Mouse (Mus musculus): ENCODE data around the gene Fbxo40. TPM values are rescaled to one million over a fixed set of nuclear protein-coding genes. Genes with fewer than 3 reads are reported as not detected.

The Fbxo40 gene
- polyA plus RNA-seq (2012; rRNA removed) = 0.20 TPM in 1 of 2 replicates, not detected in the other

DNA sequence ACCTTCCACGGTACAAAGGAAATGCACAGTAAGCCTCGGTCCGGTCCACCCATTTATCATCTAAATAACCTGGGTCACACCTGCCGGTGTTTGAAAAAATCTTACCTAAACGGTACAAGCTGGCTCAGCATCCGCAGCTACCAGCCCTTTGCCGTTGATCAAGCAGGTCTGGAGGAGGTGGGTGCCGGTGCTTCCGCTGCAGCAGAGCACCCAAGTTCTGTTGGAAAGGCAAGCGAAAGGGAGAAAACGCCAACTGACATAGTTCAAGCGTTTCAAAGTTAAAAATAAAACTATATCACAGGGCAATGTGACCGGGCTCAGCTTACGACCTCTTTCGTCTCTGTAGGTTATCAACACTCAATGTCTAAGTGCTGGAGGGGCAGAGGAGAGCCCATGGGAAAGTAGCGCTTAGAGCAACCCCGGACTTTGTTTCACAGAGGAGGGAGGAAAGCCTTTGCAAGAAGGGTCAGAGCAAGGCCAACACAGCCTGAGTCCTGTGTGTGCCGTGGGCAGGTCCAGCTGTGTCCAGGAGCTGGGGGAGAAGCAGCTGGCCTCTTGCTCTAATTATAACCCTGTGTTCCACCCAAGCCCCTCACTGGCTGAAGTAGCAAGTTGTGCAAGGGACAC, at the start of gene Fbxo40:
Fbxo40 (minus strand) TSS at position 469 of the 627 bp plus-strand sequence.
- DNase-seq (ENCODE audit: low read depth) = no peak

DNA sequence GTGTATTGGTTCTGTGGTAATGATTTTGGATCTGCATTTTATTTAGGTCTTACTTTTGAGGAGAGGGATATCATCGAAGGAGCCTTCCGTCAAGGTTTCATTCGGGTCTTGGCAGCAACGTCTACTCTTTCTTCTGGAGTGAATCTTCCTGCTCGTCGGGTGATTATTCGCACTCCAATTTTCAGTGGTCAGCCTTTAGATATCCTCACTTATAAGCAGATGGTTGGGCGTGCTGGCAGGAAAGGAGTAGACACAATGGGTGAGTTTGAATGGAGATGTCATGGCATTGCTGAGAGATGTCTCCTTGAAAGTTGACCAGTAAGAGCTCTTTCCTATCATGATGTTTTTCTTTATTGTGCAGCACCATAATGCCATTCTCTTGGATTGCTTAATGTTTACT, 44.5 kb upstream of the Fbxo40 start:
- no peak for DNase-seq (ENCODE audit: low read depth)

DNA sequence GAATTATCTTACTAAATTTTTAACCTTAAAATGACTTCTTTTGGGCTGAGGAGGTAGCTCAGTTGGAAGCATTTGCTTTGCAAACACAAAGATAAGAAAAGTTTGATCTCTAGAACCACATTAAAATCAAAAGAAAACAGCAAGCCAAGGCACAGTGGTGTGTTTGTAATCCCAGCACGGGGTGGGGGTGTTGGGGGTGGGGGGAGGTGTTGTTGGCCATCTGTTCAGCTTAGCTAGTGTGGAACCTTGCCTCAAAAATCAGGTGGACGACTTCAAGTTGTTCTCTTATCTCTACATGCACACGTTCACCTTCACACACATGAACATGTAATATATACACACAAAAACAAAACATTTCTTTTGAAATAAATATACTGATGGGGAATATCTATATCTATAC, 41.7 kb upstream of the Fbxo40 start:
- no peak for DNase-seq (ENCODE audit: low read depth)

DNA sequence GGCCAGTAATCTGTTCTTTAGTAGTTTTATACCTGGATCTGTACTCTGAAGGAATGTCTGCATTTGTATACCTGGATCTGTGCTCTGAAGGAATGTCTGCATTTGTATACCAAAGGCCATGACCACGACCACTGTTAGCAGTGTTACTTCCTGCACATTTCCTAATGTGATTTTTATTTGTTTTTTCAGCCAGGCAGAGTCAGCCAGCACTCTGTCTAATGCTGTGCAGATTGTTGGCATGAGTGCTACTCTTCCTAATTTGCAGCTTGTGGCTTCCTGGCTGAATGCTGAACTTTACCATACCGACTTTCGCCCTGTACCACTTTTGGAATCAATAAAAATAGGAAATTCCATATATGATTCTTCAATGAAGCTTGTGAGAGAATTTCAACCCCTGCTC, 37.3 kb upstream of the Fbxo40 start:
- DNase-seq (ENCODE audit: low read depth) = no peak

DNA sequence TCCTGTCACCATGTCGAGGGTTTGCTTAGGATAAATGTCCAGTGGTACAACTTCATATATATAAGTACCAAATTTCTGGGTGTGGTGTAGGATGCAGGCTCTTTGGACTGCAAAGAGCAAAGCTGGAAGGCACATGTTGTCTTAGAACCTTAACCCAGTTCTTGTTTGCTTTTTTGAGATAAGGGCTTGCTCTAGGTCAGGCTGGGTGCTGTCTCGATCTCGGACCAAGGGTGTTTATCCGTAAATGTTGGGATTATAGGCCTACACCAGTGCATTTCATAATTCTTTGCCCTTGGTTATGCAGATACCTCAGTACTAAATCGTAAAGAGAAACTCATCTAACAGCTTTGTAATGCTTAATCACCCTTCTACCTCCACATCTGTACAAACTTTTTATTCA, 22.1 kb upstream of the Fbxo40 start:
- DNase-seq (ENCODE audit: low read depth) = no peak

DNA sequence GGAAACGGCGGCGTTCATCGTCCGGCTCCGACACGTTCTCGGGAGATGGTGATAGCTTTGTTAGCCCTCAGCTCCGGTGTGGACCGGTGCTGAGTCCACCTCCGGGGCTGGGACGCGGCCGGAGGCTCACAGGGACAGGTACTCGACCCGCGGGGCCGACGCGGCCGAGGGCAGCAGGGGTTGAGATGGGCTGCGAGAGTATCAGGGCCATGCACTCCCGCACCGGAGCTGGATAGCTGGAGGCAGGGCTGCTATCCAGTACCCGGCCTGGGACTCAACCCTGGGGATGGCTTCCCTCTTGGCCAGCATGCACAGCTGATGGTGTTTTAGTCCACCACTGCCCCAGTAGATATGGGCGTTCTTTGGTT, 21.6 kb upstream of the Fbxo40 start:
- DNase-seq (ENCODE audit: low read depth) = no peak

DNA sequence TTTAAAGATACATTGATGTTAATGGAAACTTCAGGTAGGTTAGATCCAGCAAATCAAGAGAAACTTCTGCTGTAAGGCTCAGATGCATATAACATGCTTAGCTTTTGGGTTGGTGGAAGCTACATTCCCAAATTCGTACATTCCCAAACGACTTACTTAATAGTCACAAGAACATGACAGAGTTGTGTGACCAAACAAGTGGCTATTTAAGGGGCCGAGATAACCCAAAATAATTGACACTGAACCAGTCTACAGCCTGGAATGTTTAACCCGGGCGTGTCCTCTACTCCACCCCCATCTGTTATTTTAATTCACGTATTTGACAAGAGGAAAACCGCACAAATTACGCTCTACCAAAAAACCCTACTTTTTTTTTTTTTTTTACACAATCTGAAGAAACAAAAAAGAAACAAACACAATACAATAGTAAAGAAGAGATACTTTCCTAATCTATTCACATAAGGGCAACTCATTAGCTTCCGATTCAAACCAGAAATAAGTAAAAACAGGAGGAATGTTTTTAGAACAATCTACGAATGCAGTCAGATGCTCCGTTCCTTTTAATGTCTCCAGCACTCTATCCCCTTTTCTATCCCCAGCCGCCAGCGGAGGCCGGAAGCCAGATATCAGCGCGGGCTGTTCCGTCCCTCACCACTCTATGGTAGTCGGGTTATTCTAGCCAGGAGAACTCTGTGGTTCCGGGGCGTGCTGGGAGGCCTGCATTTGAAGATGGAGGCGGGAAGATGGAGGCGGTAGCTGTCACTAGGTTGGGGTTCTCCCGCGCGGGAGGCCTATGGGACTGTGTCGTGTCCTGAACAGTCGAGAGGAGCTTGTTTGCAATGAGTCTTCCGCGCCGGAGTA, 21.0 kb upstream of the Fbxo40 start, which contains the start of gene Polq:
Polq (plus strand) TSS at position 726 of the 861 bp plus-strand sequence.
- peak; percentile 51 for DNase-seq (ENCODE audit: low read depth)

DNA sequence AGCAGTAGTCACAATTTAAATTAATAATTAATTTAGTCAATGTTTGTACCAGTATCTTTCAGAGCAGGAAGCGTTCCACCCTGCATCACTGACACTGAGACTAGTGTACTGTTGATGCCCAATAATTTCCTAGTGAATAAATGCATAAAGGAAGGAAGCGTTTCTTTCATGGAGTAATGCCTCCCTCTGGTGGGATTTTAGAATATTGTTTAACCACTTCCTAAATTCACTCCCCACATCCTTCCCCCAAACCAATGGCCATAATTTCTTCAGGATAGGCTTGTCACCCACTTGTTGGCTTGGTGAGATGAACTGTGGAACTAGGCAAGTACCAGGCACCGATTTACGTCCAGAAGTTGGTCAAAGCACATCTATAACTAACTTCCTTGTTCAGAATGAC, 20.1 kb upstream of the Fbxo40 start:
- no peak for DNase-seq (ENCODE audit: low read depth)

DNA sequence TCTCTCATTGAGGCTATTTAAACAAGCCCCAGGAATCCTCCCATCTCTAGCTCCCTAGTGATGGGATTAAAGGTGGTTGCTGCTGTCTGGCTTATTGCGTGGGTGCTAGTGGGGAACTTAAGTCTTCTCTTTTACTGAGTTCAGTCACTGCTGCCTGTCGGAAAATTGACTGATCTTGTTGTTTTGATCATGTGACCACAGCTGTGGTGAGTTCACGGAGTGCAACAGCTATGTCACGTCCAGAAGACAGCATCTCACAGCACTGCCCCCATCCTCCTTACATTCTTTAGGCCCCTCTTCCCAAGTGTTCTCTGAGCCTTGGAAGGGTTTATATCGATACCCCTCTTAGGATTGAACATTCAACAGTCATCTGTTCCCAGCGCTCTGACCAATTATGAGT, 19.0 kb upstream of the Fbxo40 start:
- DNase-seq (ENCODE audit: low read depth) = no peak

DNA sequence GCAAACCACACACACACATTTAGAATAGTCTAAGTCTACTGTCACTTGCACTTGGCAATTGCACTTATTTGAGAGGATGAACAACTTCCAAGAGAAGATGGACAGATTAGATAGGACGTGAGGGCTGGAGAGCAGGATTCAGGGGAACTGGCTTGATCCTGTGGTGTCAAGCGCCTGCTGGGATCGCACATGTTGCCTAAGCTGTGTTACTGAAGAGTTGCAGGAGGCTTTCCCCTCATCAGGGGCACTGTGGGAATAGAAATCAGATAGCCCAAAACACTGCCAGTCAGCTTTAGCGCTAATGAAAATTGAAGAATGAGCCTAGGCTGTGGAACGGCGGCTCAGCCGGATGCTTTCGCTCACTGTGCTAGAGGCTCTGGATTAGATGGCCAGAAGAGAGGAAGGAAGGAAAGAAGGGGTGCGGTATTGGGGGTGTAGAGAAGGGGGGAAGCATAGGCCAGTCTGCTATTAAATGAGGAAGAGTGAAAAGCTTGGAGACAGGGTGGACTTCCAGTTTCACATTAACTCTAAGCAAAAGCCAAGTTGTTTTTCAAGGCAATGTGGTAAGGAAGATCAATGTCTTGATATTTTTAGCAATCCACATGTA, 9.2 kb upstream of the Fbxo40 start:
- DNase-seq (ENCODE audit: low read depth) = no peak

DNA sequence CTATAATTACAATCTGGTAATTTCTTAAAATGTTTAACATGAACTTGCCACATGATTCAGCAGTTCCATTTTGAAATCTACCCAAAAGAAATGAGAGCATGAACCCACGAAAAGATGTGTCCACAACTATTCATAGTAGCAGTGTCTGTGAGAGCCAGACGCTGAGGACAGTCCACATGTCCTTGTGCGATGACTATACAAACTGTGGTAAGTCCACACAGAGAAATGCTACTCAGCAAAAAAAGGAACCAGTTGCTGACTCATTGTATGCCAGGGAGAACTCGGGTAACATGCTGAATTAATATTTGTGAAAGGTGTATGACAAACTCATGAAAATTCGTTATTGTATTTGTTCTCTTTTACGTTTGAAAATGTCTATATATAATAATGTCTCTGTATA, 7.4 kb upstream of the Fbxo40 start:
- DNase-seq (ENCODE audit: low read depth) = no peak

DNA sequence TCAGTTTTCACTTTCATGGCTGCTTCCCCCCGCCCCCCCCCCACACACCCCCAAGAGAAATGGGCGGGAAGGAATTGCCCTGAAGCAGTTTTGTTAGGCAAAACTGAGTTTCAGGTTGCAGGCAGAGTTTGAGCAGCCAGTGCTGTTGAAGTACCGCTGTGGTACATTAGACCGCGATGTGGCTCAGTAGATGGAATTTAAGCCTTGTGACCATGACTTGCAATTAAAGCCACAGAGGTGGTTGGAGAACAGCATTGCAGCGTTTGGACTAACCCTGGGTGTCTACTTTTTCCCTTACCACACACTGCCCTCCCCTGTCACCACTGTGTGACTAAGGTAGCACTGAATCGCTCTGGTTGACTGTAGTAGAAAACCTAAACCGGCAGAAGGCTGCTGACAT, 774 bp downstream of the Fbxo40 start:
- no peak for DNase-seq (ENCODE audit: low read depth)

DNA sequence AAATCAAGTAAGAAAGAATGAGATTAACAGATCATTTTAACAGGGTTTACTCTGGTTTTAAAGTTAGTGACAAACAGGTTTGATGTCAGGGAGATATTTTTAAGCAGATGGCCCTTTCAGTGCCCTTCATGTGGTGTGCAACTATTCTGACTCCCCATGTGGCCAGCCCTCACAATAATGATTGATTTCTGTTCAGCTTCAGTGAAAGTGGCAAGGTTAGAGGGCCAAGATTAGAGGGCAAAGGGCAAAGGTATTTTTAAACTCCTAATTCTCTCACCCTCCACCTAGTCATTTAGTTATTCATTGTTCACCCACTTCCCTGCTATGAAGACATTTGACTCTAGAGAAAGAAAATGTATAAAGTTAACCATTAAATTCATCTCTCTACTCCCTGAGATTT, 2.2 kb downstream of the Fbxo40 start:
- no peak for DNase-seq (ENCODE audit: low read depth)

DNA sequence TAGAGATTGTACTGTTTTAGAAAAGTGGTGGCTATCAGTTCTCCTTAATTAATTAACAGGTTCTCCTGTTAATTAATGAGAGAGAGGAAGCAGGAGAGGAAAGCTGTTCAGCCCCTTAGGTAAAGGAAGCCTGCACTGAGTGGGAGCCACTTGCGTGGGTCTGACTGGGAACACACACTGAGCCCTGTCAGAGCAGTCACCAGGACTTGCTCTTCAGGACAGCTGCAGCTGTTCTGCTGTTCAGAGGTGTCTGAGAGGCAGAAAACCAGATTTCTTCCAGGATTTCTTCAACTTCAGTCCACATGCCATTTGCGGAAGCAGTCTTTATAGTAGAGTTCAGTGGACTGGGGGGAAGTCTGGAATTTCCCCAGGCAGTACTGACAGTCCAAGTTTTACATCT, 2.9 kb downstream of the Fbxo40 start:
- no peak for DNase-seq (ENCODE audit: low read depth)

DNA sequence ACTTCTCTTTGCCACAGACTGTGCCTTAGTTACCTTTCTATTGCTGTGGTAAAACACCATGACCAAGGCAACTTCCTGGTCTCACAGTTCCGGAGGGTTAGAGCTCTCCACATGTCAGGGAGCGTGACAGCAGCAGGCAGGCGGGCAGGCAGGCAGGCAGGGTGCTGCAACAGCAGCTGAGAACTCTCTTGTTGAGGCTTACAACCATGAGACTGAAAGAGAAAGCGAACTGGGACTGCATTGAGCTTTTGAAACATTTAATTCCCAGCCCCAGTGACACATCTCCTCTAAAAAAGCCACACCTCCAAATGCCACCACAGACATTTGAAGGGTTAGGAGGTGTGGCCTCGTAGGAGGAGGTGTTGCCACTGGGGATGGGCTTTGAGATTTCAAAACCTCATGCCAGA, 4.6 kb downstream of the Fbxo40 start:
- DNase-seq (ENCODE audit: low read depth) = no peak

DNA sequence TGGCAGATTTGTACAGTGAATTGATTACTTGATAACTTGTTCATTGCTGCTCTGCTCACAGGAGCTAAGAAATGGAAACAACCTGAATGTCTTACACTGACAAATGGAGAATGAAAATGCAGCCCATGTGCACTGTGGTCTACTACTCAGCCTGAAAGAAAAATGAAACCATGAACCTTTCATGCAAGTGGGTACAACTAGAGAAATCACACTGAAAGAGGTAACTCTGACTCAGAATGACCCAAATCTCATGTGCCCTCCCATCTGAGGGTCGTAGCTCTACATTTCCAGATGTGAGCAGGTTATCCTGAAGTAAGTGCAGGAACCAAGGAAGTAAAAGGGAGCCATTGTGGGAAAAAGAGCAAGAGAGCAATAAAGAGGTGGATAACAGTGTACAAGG, 6.5 kb downstream of the Fbxo40 start:
- DNase-seq (ENCODE audit: low read depth) = no peak

DNA sequence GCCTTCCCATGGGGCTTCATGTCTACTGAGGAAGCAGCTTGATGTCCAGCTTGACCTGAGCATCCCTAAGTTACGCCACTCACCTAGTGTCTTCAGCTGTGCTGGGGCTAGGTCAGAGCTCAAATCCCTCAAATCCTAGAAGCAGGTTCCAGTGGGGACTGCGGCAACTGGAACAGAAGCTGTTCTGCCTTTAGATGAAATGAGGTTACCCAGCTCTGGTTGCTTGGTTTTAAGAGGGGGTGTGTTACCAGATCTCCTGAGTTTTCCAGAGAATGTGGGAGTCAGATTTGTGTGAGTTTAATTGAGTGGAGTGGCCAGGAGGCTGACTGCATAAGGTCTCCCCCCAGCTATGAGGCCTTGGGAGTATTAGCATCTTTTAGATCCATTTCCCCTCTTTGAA, 11.1 kb downstream of the Fbxo40 start:
- no peak for DNase-seq (ENCODE audit: low read depth)

DNA sequence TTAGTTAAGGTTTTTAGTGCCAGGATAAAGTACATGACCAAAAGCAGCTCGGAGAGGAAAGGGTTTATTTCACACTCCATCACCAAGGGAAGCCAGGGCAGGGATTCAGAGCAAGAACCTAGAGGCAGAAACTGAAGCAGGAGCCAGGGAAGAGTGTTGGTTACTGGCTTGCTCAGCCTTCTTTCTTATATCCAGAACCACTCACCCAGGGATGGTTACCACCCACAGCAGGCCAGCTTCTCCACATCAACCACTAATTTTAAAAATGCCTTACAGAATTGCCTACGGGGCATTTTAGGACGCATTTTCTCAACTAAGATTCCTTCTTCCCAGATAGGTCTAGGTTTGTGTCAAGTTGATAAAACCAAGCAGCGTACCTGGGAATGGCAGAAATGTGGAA, 26.9 kb downstream of the Fbxo40 start:
- no peak for DNase-seq (ENCODE audit: low read depth)

DNA sequence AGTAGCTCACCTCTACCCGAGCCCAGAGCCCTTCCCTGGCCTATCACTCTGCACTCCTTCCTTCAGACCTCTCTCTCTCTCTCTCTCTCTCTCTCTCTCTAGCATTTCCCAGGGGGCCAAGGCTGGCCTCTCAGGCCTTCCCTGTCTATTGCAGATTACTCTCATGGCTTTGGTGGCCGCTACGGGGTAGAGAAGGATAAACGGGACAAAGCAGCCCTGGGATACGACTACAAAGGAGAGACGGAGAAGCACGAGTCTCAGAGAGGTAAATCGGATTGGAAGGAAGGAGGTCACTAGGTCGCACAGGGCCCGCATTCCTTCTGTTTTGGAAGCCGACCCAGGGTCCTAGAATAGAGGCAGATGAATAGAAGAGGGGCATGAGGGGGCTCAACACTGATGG, 35.2 kb downstream of the Fbxo40 start:
- DNase-seq (ENCODE audit: low read depth) = no peak

DNA sequence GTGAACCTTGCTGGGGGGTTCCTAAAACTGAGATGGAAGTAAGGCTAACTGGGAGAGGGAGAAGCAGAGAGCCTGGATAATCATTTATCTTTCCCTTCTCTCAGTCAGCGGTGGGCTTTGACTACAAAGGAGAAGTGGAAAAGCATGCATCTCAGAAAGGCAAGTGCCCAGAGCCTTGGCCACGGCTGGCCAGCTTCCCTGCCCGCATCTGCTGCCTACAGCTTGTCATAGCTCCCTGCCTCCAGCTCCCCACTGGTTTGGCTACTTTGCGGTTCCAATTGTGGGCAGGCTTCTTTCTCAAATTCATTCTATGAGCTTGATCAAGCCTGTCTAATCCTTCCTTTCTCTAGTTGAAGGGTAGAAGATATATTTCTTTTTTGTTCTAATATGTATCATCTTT, 39.2 kb downstream of the Fbxo40 start:
- no peak for DNase-seq (ENCODE audit: low read depth)

DNA sequence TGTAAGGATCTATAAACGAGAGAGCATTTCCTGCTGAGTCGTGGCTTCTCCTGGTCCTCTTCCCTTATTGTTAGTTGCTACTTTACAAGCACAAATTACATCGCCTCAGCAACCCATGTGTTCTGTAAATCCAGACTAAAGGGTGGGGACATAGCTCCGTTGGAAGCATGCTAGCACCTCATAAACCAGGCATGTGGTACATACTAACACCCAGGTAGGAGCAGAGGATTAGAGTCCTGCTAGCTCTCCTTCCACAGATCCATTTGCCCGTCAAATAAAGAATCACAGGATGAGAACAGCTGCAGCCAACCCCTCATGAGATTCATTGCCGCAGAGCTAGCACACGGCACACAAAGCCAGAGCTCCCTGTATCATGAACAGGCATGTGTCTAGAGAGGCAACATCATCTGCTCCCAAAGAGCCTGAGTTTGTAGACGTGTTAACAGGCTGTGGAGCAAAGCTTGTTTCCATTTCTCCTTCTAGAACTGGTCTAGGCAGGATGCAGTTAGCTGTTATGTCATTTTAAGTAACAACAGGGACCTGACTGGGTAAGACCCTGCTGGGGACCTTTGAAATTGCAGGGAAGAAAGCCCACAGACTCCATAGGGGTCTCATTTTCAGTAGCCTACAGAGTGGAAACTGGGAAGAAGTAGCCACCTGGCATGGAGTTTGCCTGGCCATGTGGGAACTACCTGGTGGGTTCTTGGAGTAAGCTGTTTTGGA, 40.5 kb downstream of the Fbxo40 start:
- DNase-seq (ENCODE audit: low read depth) = no peak

DNA sequence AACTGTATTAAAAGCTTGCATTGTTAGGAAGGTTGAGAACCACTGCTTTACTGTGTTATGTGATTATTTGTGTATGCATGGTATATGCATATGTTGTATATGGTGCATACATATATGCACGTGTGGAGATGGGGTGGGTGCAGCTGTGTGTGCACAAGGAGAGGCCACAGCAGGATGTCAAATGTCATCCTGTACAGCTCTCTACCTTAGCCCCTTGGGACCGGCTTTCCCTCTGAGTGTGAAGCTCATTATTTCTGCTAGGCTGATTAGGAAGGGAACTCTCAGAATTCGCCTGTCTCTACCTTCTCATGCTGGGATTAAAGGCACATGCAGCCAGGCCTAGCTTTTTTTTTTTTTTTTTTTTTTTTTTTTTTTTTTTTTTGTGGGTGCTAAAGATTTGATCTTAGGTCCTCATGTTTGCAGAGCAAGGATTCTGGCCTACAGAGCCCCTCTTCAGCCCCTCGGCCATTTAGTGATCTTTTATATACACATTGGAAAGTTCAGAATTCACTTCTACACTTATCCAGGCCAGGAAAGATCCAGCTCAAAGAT, 42.5 kb downstream of the Fbxo40 start:
- DNase-seq (ENCODE audit: low read depth) = no peak
